Mouse (Mus musculus) C2C12 (cell line): ENCODE data around the gene Aff1. TPM values are rescaled to one million over a fixed set of nuclear protein-coding genes. Genes with fewer than 3 reads are reported as not detected.

ENCODE experiments used
- H3K27me3 ChIP-seq: one replicate; pipeline ENCODE4 v1.6.1; 2011; ENCODE audit not compliant: control insufficient read depth, insufficient read depth, insufficient read length
- H3K36me3 ChIP-seq: one replicate; pipeline ENCODE4 v1.6.1; 2011; ENCODE audit not compliant: control insufficient read depth, insufficient read depth
- H3K4me3 ChIP-seq: one replicate; pipeline ENCODE4 v1.5.1; 2011; ENCODE audit warnings: mild to moderate bottlenecking, control low read depth; ENCODE audit not compliant: poor library complexity, insufficient read depth, severe bottlenecking
- H3K79me2 ChIP-seq: one replicate; pipeline ENCODE4 v1.6.1; 2011; ENCODE audit not compliant: control insufficient read depth, insufficient read depth
- H3K79me3 ChIP-seq: one replicate; pipeline ENCODE4 v1.6.1; 2011; ENCODE audit warnings: low read depth, control low read depth
- H3ac ChIP-seq: one replicate; pipeline ENCODE3; 2011; ENCODE audit warnings: low read depth; ENCODE audit not compliant: control insufficient read depth, insufficient read length
- CEBPB ChIP-seq: IDR thresholded peaks from one replicate; pipeline ENCODE4 v1.6.1; 2011; ENCODE audit warnings: low read depth, mild to moderate bottlenecking, control low read depth, moderate library complexity
- CTCF ChIP-seq: IDR thresholded peaks from one replicate; pipeline ENCODE4 v1.5.1; 2011; ENCODE audit not compliant: control insufficient read depth, insufficient read depth, insufficient read length
- FOSL1 ChIP-seq: IDR thresholded peaks from one replicate; pipeline ENCODE4 v1.8.0; 2011; ENCODE audit warnings: mild to moderate bottlenecking, low read length; ENCODE audit not compliant: poor library complexity, insufficient read depth, severe bottlenecking
- MAX ChIP-seq: IDR thresholded peaks from one replicate; pipeline ENCODE4 v1.6.1; 2011; ENCODE audit warnings: mild to moderate bottlenecking, control low read depth
- MYOD1 ChIP-seq: IDR thresholded peaks from one replicate; pipeline ENCODE4 v1.6.1; 2011; ENCODE audit warnings: low read depth; ENCODE audit not compliant: control insufficient read depth, insufficient read length
- MYOG ChIP-seq: IDR thresholded peaks from one replicate; pipeline ENCODE4 v1.6.1; 2011; ENCODE audit not compliant: control insufficient read depth, insufficient read length; ENCODE audit errors: extremely low read depth
- USF1 ChIP-seq: IDR thresholded peaks from one replicate; pipeline ENCODE4 v1.6.1; 2011; ENCODE audit warnings: low read depth, mild to moderate bottlenecking, control low read depth, moderate library complexity
- polyA plus RNA-seq: library from polyadenylated mRNA; unstranded; fragments of >200 nt; fragmentation: generic; extraction: Trizol; gene quantifications from one replicate; pipeline ENCODE4 v1.2.1, GENCODE M21; 2012; ENCODE audit warnings: missing spikeins

Gene Aff1
- polyA plus RNA-seq, 1 experiment: 10.0 TPM

GRCm38 (mm10) chr5:103694094-103694493 is 1.9 kb downstream of the Aff1 start:
- Histone ChIP-seq H3K27me3 (no peaks in the 10 kb centered on the region), H3ac (no peak overlapping the region), H3K79me2 (peaks cover 30% of the 10 kb centered on the region), H3K4me3 (no peak overlapping the region), H3K36me3 (no peaks in the 10 kb centered on the region), H3K79me3 (peaks cover 7% of the 10 kb centered on the region)
- TF ChIP-seq CEBPB (no peak), MYOG (no peak), MYOD1 (no peak), CTCF (no peak), MAX (no peak), USF1 (no peak), FOSL1 (no peak)

GRCm38 (mm10) chr5:103697875-103698491 is 5.8 kb downstream of the Aff1 start:
- Histone ChIP-seq H3K4me3 (no peak overlapping the region), H3K79me2 (peaks cover 24% of the 10 kb centered on the region), H3K36me3 (no peaks in the 10 kb centered on the region), H3ac (no peak overlapping the region), H3K79me3 (peaks cover 4% of the 10 kb centered on the region), H3K27me3 (no peaks in the 10 kb centered on the region)
- TF ChIP-seq MYOD1 (no peak), USF1 (no peak), CTCF (no peak), MAX (no peak), MYOG (no peak), FOSL1 (no peak), CEBPB (no peak)

- Histone ChIP-seq H3K79me3 (peaks cover 4% of the 10 kb centered on the region), H3K27me3 (no peaks in the 10 kb centered on the region), H3K79me2 (peaks cover 18% of the 10 kb centered on the region), H3K4me3 (no peak overlapping the region), H3ac (no peak overlapping the region), H3K36me3 (no peaks in the 10 kb centered on the region)
- no peak for TF ChIP-seq CEBPB
- TF ChIP-seq FOSL1: no peak
- TF ChIP-seq MYOG: no peak
- no peak for TF ChIP-seq CTCF
These were observed 6.4 kb downstream of the Aff1 start for GRCm38 (mm10) chr5:103698577-103698976.

- Histone ChIP-seq H3K4me3 (no peak overlapping the region), H3K79me3 (peaks cover 6% of the 10 kb centered on the region), H3K79me2 (peaks cover 8% of the 10 kb centered on the region), H3K27me3 (no peaks in the 10 kb centered on the region), H3ac (no peak overlapping the region), H3K36me3 (no peaks in the 10 kb centered on the region)
- TF ChIP-seq CTCF (no peak), CEBPB (no peak), MYOG (no peak), FOSL1 (no peak), USF1 (no peak), MAX (no peak), MYOD1 (no peak)
These were observed 7.4 kb downstream of the Aff1 start for GRCm38 (mm10) chr5:103699537-103699936.

GRCm38 (mm10) chr5:103700661-103701060 is 8.5 kb downstream of the Aff1 start:
- Histone ChIP-seq H3K79me2 (peaks cover 2% of the 10 kb centered on the region), H3K79me3 (peaks cover 3% of the 10 kb centered on the region), H3K27me3 (no peaks in the 10 kb centered on the region), H3ac (no peak overlapping the region), H3K36me3 (no peaks in the 10 kb centered on the region), H3K4me3 (no peak overlapping the region)
- TF ChIP-seq CEBPB (no peak), FOSL1 (no peak), MYOD1 (no peak), CTCF (no peak), USF1 (no peak), MAX (no peak), MYOG (no peak)

- TF ChIP-seq MAX: no peak
- no peak for TF ChIP-seq CTCF
- no peak for TF ChIP-seq FOSL1
- TF ChIP-seq MYOG: no peak
- TF ChIP-seq CEBPB: no peak
- no peak for TF ChIP-seq USF1
- TF ChIP-seq MYOD1: no peak
- no peaks in the 10 kb centered on the region for H3K27me3 ChIP-seq
- H3K79me3 ChIP-seq: peaks cover 1% of the 10 kb centered on the region
- H3K4me3 ChIP-seq: no peak overlapping the region
- H3K79me2 ChIP-seq: no peaks in the 10 kb centered on the region
- H3ac ChIP-seq: no peak overlapping the region
- no peaks in the 10 kb centered on the region for H3K36me3 ChIP-seq
These were observed 9.3 kb downstream of the Aff1 start for GRCm38 (mm10) chr5:103701466-103701865.
